Mouse (Mus musculus) kidney, postnatal 25 days (tissue): ENCODE measurements around the gene Rimklb.

Source experiments
- DNase-seq, 2 experiments: peaks; one replicate each; pipeline ENCODE4 v3.0.0; 2021; ENCODE audit warnings: mixed read lengths in 2 of 2

The Rimklb gene

DNA sequence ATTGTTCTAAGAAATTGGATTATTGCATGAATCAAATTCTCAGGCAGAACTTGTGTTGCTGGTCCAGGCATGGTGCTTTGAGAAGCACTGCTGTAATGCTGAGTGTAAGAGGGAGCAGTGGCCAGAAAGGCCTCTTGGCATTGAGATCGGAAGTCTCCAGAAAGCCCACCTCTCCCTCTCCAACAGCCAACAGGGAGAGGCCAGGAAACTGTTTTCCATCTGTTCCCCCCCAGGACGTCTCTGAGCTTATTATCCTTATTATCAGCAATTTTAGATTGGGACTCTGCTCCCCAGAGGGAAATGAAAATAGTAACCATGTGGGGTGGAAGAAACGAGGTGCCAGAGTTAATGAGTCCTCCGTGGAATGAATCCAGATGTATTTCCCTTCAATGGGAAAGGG is 82.2 kb downstream of the Rimklb start:
- DNase-seq: no peak

DNA sequence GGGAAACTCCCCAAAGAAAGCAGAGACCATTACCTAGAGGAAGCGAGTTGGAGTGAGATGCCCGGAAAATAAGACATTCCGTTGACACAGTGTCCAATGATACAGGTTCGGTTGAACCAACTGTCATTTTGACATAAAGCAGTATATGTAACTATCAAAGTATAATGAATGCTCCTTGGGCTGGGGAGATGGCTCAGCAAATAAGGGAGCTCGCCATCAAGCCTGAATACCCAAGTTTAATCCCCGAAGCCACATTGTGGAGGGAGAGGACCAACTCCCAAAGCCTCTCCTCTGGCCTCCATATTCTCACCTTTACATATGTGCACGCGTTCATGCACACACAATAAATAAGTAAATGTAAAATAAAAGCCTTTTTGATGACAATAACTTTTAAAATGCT is 87.3 kb downstream of the Rimklb start:
- no peak for DNase-seq

DNA sequence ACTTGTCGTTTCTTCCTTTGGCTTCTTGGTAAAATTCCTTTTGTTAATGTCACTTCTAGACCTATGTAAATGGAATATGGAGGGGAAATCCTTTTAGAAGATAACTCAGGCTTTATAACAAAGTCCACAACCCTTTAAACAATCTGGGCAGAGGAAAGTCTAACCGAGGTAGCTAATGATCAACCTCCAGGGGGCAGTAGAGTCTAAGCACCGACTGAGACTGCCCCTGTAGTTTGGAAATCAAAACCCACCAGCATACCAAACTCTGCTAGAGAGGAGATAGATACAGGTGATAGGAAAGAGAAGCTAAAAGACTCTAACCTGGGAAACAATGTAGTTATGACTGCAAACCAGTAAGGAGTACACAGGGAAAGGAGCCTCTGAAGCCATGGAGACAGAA is 96.3 kb downstream of the Rimklb start:
- DNase-seq: peak in 1 of 2 experiments; percentile 47

DNA sequence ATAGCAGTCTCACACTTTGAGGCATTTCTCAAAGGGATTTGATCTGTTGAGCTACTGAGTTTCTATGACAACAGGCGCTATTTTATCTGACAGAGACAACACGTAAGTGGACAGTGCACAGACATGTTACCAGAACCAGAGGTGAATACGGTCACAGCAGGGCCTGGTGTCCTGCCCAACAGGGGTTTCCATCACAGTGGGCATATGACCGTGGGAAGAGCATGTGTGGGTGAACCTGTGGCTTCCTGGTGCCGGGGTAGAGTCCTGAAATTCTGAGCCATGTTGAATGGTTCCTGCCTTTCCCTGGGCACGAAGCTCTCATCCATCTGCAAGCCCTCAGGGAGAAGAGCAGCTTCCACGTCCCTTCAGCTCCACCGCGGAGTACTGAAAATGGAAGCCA is 98.3 kb downstream of the Rimklb start:
- DNase-seq: no peak
